Mouse (Mus musculus): ENCODE data around the gene Foxn4.

Gene Foxn4

DNA sequence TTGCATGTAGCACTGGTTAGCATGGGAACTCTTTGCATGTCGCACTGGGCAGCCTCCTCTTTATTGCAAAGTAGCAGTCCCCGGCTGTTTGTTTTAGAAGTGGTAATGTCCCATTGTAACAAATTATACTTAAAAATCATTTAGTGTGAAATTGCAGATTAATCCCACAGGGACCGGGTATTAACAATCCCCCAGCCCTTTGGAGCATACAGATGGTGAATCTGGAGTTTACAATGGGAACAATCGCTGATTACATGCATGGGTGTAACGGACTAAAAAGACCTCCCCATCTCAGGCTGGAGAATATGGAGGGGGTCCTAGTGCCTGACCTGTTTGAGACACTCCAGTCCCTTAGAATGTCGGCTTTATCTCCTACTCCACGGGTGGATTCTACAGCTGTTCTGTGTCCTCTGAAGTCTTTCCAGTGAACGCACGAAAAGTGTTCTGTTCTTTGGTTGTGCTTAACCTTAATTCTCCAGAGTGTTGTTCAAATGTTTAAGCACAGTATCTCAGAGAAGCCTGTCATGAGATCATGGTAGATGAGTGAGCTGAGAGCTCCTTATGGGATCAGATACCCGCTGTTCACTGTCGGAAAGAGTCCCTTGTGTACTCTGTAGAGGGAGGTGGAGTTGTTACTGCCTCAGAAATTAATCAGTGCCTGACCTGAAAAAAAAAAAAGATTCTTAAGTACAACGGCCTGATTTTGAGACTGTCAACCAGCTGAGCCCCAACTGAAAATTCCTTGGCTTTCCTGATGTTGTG is 6.0 kb upstream of the Foxn4 start:
- no peak for DNase-seq (ENCODE audit: low spot score)

DNA sequence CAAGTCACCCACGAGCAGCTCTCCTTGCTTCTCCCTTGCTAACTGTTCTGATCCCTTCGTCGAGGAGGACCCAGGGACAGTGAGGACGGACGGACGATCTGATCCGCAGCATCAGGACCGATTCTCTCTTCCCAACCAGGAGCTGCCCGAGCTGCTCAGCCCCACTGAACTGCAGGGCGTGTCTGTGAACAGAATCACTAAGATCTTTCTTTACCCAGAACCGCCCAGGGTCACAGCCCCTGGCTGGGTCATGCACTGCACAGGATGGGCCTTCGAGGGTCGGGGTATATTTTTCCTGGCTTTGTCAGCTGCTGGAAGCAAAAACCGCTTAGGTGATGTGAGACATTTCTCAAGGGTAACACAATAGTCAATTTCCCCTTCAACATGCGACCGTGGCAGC is 2.4 kb upstream of the Foxn4 start:
- DNase-seq (ENCODE audit: low spot score): no peak

DNA sequence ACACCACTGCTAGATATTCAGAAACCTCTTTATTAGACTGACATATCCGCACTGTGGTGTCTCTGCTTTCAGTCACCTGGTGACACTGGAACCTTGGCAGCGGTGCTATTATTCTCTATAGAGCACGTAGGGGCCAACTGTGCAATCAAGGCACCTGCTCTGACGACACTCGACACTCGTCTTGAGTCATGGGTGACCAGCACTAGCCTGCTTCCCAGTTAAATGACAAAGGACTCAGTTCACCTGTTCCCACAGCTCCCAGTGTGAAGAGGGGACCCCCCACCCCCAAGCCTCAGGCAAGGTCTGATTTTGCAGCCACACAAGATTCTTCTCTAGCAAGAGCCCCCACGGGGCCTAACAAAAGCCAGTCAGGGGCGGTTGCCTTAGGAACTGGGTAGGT is 1.7 kb upstream of the Foxn4 start:
- no peak for DNase-seq (ENCODE audit: low spot score)

DNA sequence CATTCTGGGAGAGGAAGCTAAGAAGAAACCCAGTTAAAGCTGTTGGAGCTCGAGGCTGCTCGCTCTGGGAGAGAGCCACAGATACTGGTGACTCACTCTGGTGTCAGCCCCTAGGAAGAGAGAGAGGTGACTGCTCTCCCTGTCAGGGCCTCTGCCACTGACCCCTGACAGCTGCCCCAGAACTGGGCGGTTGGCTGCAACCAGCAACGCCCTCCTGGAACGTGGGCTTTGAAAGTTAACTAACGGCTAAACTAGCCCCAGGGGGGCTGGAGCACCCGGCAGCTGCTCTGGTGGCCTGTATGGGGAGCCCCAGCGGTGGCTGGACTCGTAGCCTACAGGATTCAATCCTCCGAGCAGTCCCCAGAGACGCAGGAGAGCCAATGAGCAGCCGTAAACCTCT is 3.6 kb downstream of the Foxn4 start:
- DNase-seq (ENCODE audit: low spot score): no peak

DNA sequence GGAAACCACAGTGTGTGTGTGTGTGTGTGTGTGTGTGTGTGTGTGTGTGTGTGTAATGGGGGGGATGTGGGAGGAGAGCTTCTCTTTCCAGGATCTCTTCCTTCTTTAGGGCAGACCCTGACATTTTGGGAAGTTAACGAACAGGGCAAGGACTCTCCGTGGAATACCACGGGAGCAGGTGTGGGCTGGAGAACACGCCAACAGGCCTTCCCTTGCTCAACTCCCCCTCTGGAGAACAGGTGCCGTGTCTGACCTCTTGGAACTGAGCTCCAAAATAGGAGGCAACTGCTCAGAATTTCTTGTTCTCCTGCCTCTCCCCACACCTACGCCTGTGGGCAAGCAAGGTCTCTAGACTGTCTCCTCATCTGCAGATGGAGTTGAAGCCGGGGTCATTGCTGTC is 4.1 kb downstream of the Foxn4 start:
- DNase-seq (ENCODE audit: low spot score): no peak

DNA sequence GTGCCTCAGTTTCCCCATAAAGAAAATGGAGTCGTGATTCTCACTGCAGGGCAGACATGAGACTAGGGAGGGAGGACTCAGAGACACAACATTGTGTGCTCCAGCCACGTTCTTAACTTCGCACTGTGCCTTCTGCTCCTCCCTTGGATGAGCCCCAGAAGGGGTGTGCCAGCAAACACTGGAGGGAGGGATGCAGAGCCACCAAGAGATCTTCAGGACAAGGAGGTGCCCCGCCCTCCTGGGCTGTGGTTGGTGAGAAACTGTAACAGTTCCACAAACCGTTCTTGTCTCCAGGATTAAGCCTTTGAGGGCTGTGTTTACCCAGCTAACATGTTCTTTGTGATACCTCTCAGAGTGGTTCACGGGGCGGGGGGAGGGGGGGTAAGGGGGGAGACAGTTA is 5.0 kb downstream of the Foxn4 start:
- DNase-seq (ENCODE audit: low spot score): no peak

DNA sequence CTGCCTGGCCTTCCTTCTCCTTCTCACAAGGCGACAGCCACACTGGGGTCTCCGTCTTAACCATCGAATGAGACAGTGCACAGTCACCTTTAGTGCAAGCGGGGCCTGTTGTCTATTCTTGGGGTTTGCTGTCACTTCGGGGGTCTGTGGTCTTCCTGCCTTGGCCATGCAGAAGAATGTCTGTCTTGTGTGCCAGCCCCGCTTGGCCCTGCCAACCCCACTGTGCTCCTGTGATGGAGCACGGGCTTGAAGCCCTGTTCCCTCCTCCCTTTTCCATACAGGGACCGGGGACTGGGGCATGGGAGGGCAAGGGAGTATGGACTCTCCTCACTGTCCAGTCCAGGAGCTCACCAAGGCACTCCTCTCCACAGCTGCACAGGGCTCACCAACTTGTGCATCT is 8.8 kb downstream of the Foxn4 start:
- DNase-seq (ENCODE audit: low spot score): no peak

DNA sequence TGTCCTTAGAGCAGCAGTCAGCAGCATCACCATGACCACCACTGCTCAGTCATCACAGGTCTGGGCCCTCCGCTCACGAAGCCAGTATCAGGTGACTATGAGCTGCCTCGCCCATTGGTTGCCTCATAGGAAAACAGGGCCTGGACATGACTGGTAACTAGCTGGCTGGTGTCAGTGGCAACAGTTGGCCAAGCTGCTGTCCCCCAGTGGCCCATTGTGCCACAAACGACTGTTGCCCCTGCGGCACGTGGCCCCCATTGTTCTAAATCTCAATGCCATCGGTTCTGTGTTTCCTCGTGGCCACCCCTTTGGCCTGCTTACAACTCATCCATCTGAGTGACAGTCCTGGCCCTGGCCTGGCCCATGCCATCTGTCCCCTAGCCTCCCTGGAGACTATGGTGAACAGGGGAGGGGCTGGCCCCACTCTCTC is 9.6 kb downstream of the Foxn4 start:
- DNase-seq (ENCODE audit: low spot score): no peak

DNA sequence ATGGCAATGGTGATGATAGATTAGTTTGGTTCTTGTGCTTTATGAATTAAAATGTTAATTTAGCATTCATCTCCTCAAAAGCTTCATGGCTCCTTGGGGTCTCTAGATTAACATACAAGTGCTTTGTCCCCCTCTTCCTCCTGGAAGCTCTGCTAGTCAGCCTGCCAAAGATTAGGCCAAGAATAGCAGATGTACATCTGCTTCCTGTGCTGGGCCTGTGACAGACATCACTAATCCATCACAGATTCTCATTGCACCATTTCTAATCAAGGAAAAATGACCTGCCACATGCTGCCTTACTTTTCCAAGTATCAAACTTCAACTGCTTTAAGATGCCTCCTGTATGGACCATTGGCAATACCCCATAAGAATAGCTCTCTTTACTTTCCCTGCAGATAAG is 12.1 kb downstream of the Foxn4 start:
- no peak for DNase-seq (ENCODE audit: low spot score)

DNA sequence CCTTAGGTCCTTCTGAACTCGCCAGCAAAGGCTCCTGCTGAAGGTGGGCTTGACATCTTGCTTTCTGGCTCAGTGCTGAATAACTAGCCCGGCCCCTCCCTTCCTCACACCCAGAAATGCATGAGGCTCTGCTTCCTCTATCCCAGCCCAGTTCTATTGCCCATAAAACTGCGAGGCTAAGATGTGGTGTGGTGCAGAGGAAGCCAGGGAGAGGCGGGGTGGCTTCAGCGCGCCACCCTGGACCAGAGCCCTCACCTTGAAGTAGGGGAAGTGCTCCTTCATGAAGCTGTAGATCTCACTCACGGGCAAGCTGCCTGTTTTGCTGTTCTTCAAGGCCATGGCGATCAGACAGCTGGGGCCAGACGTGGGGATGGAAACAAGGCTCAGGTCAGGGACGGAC is 14.1 kb downstream of the Foxn4 start:
- DNase-seq (ENCODE audit: low spot score): no peak

DNA sequence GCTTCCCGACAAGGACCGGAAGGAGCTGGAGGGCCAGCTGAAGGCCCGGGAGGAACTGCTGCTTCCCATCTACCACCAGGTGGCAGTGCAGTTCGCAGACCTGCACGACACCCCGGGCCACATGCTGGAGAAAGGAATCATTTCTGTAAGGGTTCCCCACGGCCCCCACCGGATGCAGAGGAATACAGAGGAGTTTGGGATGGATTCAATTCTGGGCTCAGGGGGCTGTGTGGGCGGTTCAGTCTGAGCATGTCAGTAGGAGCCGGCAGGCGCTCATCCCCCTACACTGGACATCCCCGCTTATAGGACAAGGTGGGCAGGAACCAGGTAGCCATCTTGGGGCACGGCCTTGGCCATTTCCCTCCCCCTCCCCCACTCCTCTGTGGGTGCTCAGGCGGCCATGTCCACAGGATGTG is 25.4 kb downstream of the Foxn4 start:
- peak; percentile 75 for DNase-seq (ENCODE audit: low spot score)

DNA sequence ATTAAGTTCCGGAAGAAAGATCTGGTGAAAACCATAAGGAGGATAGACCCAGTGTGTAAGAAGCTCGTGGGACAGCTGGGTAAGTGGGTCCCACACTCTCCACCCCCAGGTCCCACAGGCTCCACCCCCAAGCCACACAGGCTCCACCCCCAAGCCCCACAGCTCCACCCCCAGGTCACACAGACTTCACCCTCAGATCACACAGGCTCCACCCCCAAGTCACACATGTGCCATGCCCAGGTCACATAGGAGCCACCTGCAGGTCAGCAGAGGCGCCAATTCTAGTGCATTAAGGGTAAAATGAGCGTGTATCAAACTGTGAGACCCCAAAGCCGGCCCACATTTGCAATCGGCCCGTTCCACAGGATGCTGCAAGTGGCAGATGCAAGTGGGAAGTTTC is 27.1 kb downstream of the Foxn4 start:
- no peak for DNase-seq (ENCODE audit: low spot score)

DNA sequence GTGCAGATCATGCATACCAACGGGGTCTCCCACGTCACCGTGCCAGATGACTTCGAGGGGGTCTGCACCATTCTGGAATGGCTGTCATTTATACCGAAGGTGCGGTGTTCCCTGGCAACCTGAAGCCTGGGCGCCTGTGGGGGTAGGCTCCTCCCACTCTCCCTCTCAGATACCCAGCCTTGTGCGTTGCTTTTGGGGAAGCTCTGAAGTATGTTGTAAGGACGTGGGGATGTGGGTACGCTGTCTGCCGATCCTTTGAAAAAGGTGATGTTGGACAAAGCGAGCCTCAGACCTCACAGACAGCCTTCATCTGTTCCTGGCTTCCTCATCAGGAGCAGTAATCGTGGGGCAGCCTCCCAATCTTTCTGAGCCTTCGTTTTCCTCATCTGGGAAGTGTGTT is 33.9 kb downstream of the Foxn4 start:
- DNase-seq (ENCODE audit: low spot score): no peak

DNA sequence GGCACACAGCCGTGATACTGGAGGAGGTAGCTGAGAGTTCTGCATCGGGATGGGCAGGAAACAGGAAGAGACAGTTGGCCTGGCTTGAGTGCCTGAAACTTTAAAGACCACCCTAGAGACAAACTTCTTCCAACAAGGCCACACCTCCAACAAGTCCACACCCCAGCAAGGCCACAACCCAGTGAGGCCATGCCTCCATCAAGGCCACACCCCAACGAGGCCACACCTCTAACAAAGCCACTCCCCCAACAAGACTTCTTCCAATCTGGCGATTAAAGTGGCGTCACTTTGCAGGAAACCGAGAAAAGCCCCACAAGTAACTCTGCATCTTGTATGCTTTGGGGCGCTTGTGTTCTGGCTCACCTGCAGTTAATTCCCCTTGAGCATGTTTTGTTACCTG is 34.7 kb downstream of the Foxn4 start:
- DNase-seq (ENCODE audit: low spot score): no peak

DNA sequence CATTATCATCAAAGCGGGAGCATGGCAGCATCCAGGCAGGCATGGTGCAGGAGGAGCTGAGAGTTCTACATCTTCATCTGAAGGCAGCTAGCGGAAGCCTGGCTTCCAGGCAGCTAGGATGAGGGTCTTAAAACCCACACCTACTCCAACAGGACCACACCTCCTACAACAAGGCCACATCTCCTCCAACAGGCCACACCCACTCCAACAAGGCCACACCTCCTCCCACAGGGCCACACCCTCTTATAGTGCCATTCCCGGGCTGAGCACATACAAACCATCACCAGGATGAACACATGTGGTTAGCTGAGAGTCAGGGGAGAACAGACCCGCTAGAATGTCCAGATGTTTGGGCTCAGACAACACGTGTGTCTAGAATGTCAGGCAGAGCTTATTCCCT is 44.7 kb downstream of the Foxn4 start:
- no peak for DNase-seq (ENCODE audit: low spot score)

DNA sequence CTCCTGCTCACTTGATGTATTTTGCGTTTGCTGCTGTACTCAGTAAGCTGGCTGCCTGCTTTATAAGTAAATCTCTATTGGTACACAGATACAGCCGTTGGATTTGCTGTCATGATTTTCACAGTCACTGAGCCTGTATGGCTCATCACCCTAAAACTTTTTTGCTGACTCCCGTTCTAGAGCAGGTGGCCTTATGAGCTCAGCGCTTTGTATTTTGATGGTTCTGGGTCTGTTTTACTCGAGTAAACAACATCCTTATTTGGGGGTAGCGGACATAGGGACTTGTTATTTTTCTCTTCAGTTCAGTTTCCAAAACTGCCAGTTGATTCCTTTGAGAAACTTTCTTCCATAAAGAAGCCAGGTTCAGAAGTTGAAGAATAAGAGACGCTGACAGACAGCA is 47.6 kb downstream of the Foxn4 start:
- no peak for DNase-seq (ENCODE audit: low spot score)

DNA sequence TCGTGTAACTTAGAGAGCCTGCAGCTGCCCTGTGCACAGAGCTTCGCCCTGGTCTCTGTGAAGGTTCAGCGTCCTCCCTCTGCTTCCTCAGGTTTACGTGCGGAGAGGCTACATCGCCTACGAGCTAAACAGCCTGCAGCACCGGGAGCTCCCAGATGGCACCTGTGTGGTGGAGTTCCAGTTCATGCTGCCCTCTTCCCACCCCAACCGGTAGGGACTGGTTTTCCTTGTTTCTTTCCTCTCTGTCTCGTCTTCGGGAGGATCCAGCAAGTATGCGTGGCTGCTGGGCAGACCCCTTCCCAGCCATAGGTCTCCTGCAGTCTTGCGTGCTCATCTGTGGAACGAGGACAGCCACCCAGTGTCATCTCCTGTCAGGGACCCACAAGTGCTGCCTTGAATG is 54.8 kb downstream of the Foxn4 start:
- DNase-seq (ENCODE audit: low spot score): no peak

DNA sequence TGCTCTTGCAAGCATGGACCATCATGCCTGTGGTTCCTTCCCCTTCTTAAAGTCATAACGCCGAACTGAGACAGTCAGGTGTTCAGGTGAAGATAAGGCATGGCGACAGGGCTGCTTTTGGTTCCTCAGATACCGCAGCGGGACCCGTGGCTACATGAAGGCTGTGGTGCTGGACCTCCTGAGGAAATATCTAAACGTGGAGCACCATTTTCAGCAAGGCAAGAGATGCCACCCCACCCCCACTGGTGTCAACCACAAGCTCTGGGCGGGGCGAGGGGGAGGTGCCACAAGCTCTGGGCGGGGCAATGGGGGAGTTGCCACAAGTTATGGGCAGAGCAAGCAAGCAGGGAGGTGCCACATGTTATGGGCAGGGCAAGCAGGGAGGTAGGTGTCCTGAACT is 60.4 kb downstream of the Foxn4 start:
- DNase-seq (ENCODE audit: low spot score): no peak

DNA sequence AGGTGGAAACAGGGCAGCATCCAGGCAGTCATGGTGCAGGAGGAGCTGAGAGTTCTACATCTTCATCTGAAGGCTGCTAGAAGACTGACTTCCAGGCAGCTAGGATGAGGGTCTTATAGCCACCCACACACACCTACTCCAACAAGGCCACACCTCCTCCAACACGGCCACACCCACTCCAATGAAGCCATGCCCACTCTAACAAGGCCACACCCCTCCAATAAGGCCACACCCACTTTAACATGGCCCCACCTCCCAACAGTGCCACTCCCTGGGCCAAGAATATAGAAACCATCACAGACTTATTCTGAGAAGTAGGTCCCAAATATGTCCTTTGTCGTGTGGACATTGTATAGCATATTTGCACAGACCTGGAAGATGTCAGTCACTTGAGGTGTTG is 67.4 kb downstream of the Foxn4 start:
- DNase-seq (ENCODE audit: low spot score): no peak

Data from ovary, postnatal 14 days (tissue).